Mouse (Mus musculus) bone marrow macrophage, adult 2 months (primary cell): ENCODE data around the gene Etl4.

Experiments used
- CTCF ChIP-seq: IDR thresholded peaks from 2 replicates; pipeline ENCODE4 v1.5.1; 2012; ENCODE audit warnings: low read depth, mild to moderate bottlenecking, low read length, moderate library complexity
- POLR2A ChIP-seq: IDR thresholded peaks from 2 replicates; pipeline ENCODE4 v1.6.1; 2012; ENCODE audit warnings: mild to moderate bottlenecking, low read depth, low read length, borderline replicate concordance

DNA sequence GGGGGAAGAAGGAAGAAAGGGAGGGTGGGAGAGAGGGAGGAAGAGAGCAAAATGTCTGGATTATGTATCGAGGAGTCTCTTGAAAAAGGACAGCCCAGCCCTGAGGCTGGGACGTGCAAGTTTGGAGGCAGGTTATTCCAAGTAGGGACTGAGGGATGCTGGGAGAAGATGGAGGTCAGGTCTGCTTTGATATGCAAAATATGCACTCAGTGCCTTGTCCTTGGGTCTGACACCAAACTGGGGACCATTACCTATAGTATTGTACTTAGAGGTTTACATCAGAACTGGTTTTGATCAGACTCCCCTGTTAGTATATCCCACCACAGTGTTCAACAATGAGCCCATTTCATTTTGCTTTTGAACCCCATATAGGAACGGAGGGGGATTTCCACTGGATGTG is 685.4 kb downstream of the Etl4 start:
- TF ChIP-seq POLR2A (no peak), CTCF (no peak)
